Mouse (Mus musculus): Measurements from ENCODE around the gene Gapdh.

- TF ChIP-seq CTCF (IDR thresholded peaks at IDR 0.05; ENCODE audit: insufficient read depth, low read length) (no peak), POLR2A (IDR thresholded peaks at IDR 0.05; ENCODE audit: borderline replicate concordance, extremely low read depth, low read depth, low read length) (no peak)
Measured at GRCm38 (mm10) chr6:125182133-125182532, 15.9 kb upstream of the Gapdh start.
